Mouse (Mus musculus) hindbrain, embryonic 15.5 days (tissue): ENCODE data around the gene Rprd1b. TPM values are rescaled to one million over a fixed set of nuclear protein-coding genes. Genes with fewer than 3 reads are reported as not detected.

Experiments
- polyA plus RNA-seq: library from polyadenylated mRNA; unstranded; fragments of >200 nt; fragmentation: Nextera tagmentation; extraction: Ambion mirVana; gene quantifications from 2 replicates; pipeline ENCODE4 v1.2.1, GENCODE M21; 2015

Rprd1b gene
- polyA plus RNA-seq, 1 experiment from 2014 or later, result 31.9 TPM

Other genes with a start within 250 kb of the Rprd1b start
- 32.5 and 40.0 TPM in 2 replicates for gene Vstm2l, start 113.8 kb upstream of the Rprd1b start, polyA plus RNA-seq
- gene Tti1, start 64 bp upstream of the Rprd1b start, polyA plus RNA-seq, result 16.5 and 17.7 TPM in 2 replicates
- 8.6 and 10.8 TPM in 2 replicates for gene Tgm2, start 117.9 kb downstream of the Rprd1b start, polyA plus RNA-seq
- gene D630003M21Rik, start 200.7 kb downstream of the Rprd1b start, polyA plus RNA-seq, result 1.8 and 2.4 TPM in 2 replicates
- gene Bpi, start 229.6 kb downstream of the Rprd1b start, polyA plus RNA-seq, result not detected in 2 replicates